Mouse (Mus musculus) kidney, adult 2 months (tissue): ENCODE measurements around the gene Casp3. TPM values are rescaled to one million over a fixed set of nuclear protein-coding genes. Genes with fewer than 3 reads are reported as not detected.
A peak's percentile ranks its signal among the peaks of the same experiment; 100 is the strongest.

ENCODE experiments used
- DNase-seq: peaks from one replicate; pipeline ENCODE4 v3.0.0; 2021
- H3K27ac ChIP-seq: fragments of 200-500 bp; 2 replicates; pipeline ENCODE4 v1.5.1; 2012; ENCODE audit warnings: low read depth, low read length, control low read depth, inconsistent platforms; ENCODE audit not compliant: insufficient read depth
- H3K27me3 ChIP-seq: fragments of 200-500 bp; replicated peaks from 2 replicates; pipeline ENCODE4 v1.6.1; 2012; ENCODE audit warnings: mild to moderate bottlenecking, moderate library complexity, low read length, inconsistent platforms; ENCODE audit not compliant: control insufficient read depth, insufficient read depth
- H3K36me3 ChIP-seq: fragments of 200-500 bp; 2 replicates; pipeline ENCODE4 v1.6.1; 2012; ENCODE audit warnings: mild to moderate bottlenecking, moderate library complexity, low read length, inconsistent platforms; ENCODE audit not compliant: control insufficient read depth, insufficient read depth
- H3K4me1 ChIP-seq: fragments of 200-500 bp; 2 replicates; pipeline ENCODE4 v1.6.1; 2011; ENCODE audit warnings: low read length; ENCODE audit not compliant: control insufficient read depth, insufficient read depth
- H3K4me3 ChIP-seq: fragments of 200-500 bp; 2 replicates; pipeline ENCODE4 v1.5.1; 2011; ENCODE audit warnings: mild to moderate bottlenecking, low read depth, low read length, control low read depth; ENCODE audit not compliant: insufficient read depth
- CTCF ChIP-seq: fragments of 200-500 bp; conservative IDR thresholded peaks from 2 replicates; pipeline ENCODE4 v1.5.1; 2011; ENCODE audit warnings: low read depth, mild to moderate bottlenecking, control low read depth, low read length, moderate library complexity, mixed read lengths; ENCODE audit not compliant: insufficient read depth, insufficient read length
- POLR2A ChIP-seq: fragments of 200-500 bp; IDR thresholded peaks from one replicate; pipeline ENCODE4 v1.6.1; 2011; ENCODE audit warnings: low read depth, low read length, control low read depth
- WGBS: fragments of 180-500 bp; shearing (Covaris S2); methylation state at CpG from one replicate; pipeline ENCODE4 v1.1.7; 2018; 5-methylcytosine and 5-hydroxymethylcytosine counted together
- polyA plus RNA-seq: library from polyadenylated mRNA; depleted of rRNA; stranded (reverse); fragments of >200 nt; gene quantifications from 2 replicates; pipeline ENCODE4 v1.2.3, GENCODE M21; 2012

The Casp3 gene
- polyA plus RNA-seq, 1 experiment = 9.2 TPM

- Histone ChIP-seq H3K4me3 (no peak overlapping the region), H3K36me3 (peaks cover 5% of the 10 kb centered on the region), H3K4me1 (0 out of 2 replicates have a peak, but pooled peaks cover 4% of the 10 kb centered on the region), H3K27me3 (no peaks in the 10 kb centered on the region), H3K27ac (peak overlapping the region; percentile 8; the same call in 1 of the 2 replicates)
- TF ChIP-seq POLR2A (no peak), CTCF (no peak)
- WGBS = 62% methylated on average over 5 of the region's 5 CpGs
- DNase-seq = no peak
These were observed 22.8 kb downstream of the Casp3 start for GRCm38 (mm10) chr8:46639852-46640251.

- WGBS = 90% methylated on average over 5 of the region's 5 CpGs
These were observed 24.2 kb downstream of the Casp3 start for GRCm38 (mm10) chr8:46641272-46641671.

GRCm38 (mm10) chr8:46648421-46648820, 31.3 kb downstream of the Casp3 start:
- 0 out of 2 replicates have a peak, but pooled peaks cover 2% of the 10 kb centered on the region for H3K4me1 ChIP-seq
- no peaks in the 10 kb centered on the region for H3K27me3 ChIP-seq
- TF ChIP-seq POLR2A = no peak
- no peak for TF ChIP-seq CTCF
- 0 out of 2 replicates have a peak overlapping the region, but pooled peaks have one; percentile 69 for H3K27ac ChIP-seq
- WGBS = 52% methylated on average over 4 of the region's 4 CpGs
- H3K4me3 ChIP-seq = no peak overlapping the region
- H3K36me3 ChIP-seq = no peaks in the 10 kb centered on the region
- DNase-seq = peak; percentile 81

More at GRCm38 (mm10) chr8:46641272-46641671, 24.2 kb downstream of the Casp3 start:
- Histone ChIP-seq H3K27ac (no peak overlapping the region), H3K27me3 (no peaks in the 10 kb centered on the region), H3K4me1 (0 out of 2 replicates have a peak, but pooled peaks cover 4% of the 10 kb centered on the region), H3K4me3 (no peak overlapping the region), H3K36me3 (peaks cover 2% of the 10 kb centered on the region)
- no peak for DNase-seq
- TF ChIP-seq POLR2A (no peak), CTCF (no peak)

DNA sequence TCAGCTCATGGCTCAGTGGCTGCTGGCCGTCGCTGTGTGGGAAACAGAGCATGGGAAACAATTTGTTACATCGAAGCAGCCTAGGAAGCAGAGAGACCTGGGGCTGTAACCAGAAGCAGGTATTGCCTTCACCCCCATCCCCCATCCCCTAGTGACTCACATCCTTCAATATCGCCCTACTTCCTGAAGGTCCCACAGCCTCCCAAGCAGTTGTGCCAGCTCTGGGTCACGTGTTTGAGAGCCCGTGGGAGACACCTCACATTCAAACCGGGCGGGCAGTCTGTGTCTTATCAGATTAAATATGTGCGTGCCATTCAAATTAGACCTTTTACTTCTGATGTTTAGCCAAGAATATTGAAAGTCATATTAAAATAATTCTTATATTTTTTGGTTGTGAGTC, 34.8 kb downstream of the Casp3 start:
- no peak for TF ChIP-seq POLR2A
- no peak for TF ChIP-seq CTCF
- peak; percentile 71 for DNase-seq
- 0 out of 2 replicates have a peak, but pooled peaks cover 2% of the 10 kb centered on the region for H3K4me1 ChIP-seq
- no peak overlapping the region for H3K4me3 ChIP-seq
- H3K36me3 ChIP-seq = no peaks in the 10 kb centered on the region
- no peaks in the 10 kb centered on the region for H3K27me3 ChIP-seq
- 22% methylated on average over 9 of the region's 9 CpGs for WGBS
- H3K27ac ChIP-seq = no peak overlapping the region

DNA sequence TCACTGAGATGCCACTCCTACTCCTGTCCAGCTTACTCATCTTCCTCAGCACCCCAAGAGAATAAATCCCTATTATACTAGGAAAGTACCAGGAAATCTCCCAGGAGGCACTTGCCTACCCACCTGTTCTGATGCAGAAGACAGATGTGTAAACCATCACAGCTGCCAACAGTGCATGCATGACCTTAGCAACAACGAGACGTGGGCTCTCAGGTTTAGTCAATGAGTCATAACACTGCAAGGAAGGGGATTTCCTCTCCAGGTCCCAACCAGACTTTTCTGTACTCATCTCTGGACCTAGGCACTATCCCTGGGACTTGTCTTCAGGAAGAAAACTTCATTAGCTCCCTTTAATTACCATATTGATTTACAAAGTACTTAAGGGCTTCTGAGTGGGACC, 38.8 kb downstream of the Casp3 start:
- H3K27ac ChIP-seq = no peak overlapping the region
- 0 out of 2 replicates have a peak, but pooled peaks cover 2% of the 10 kb centered on the region for H3K4me1 ChIP-seq
- H3K27me3 ChIP-seq = no peaks in the 10 kb centered on the region
- no peak overlapping the region for H3K4me3 ChIP-seq
- WGBS = 67% methylated on average over 2 of the region's 2 CpGs
- DNase-seq = no peak
- TF ChIP-seq CTCF (no peak), POLR2A (no peak)
- H3K36me3 ChIP-seq = no peaks in the 10 kb centered on the region

GRCm38 (mm10) chr8:46671496-46671895, 54.4 kb downstream of the Casp3 start:
- DNase-seq = peak; percentile 75
- no peak overlapping the region for H3K27ac ChIP-seq
- no peaks in the 10 kb centered on the region for H3K27me3 ChIP-seq
- 4% methylated on average over 2 of the region's 2 CpGs for WGBS
- TF ChIP-seq POLR2A (no peak), CTCF (peak; percentile 81)
- no peak overlapping the region for H3K4me3 ChIP-seq
- no peaks in the 10 kb centered on the region for H3K36me3 ChIP-seq
- H3K4me1 ChIP-seq = no peaks in the 10 kb centered on the region

DNA sequence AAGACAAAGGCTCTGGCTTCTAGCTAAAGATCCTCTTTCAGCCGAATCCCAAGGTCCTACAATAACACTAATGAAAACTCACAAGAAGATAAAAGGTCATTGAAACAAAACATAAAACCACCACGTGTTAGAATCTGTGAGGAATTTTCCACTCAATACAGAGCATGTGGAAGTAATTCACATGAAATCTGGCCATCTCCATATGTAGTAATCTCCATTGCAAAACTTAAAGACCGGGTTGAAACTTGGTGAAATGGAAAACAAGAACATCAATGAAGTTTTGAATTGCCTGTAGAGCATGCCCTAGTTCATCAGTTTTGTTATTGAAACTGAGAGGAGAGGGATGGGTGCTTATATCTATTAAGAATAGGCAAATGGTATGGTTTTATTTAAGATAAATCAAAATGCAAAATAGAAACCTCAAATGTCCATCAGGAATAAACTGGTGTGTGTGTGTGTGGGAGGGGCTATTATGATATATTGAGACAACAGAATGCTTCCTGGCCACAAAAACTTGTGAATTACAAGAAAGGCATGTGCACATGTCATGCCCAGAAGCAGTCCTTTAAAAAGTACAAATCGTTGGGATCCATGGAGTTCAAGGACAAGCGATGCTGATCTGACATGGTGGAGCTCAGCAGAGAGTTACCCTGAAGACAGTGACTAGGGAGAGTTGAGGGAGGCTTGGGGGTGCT, 63.7 kb downstream of the Casp3 start:
- no peak for DNase-seq
- Histone ChIP-seq H3K36me3 (no peaks in the 10 kb centered on the region), H3K27ac (no peak overlapping the region), H3K4me3 (no peak overlapping the region), H3K4me1 (no peaks in the 10 kb centered on the region), H3K27me3 (no peaks in the 10 kb centered on the region)
- TF ChIP-seq POLR2A (no peak), CTCF (no peak)
- WGBS = 61% methylated on average over 5 of the region's 5 CpGs
